ENCODE assay signal across 26 mouse cellular contexts in genomic region chr9:122414648-122415047, GRCm38 (mm10).
A peak's percentile ranks its signal among the peaks of the same experiment; 100 is the strongest.
DNase-seq lines count a peak whose midpoint lies in the region; ATAC-seq and TF ChIP-seq lines count a peak whose summit lies in the region.
"Had no signal": no experiment of that assay in that cellular context is flagged by ENCODE, and none has a peak within 500 bp of the region (broad histone marks: within the 10 kb centered on the region; RNA-seq: fewer than 3 reads in every experiment).

No protein-coding gene starts in this region.

- H3K9me3 ChIP-seq in lung, postnatal 0 days (ENCODE audit: low read length): no peaks in the 10 kb centered on the region
- H3K9me3 ChIP-seq in forebrain, postnatal 0 days (ENCODE audit: low read length): no peaks in the 10 kb centered on the region
- H3K9me3 ChIP-seq: embryonic facial prominence, embryonic 12.5 days; embryonic facial prominence, embryonic 15.5 days; forebrain, embryonic 15.5 days; heart, embryonic 10.5 days; heart, embryonic 13.5 days had no signal

- H3K4me1 ChIP-seq in lung, postnatal 0 days (ENCODE audit: insufficient read depth, low read depth, low read length): no peaks in the 10 kb centered on the region
- H3K4me1 ChIP-seq in forebrain, postnatal 0 days (ENCODE audit: insufficient read depth): no peaks in the 10 kb centered on the region
- H3K4me1 ChIP-seq: embryonic facial prominence, embryonic 12.5 days; embryonic facial prominence, embryonic 15.5 days; heart, embryonic 10.5 days; heart, embryonic 13.5 days had no signal

- no peaks in the 10 kb centered on the region for H3K27me3 ChIP-seq in lung, postnatal 0 days (replicated peaks; ENCODE audit: insufficient read depth, low read length)
- no peaks in the 10 kb centered on the region for H3K27me3 ChIP-seq in forebrain, postnatal 0 days (ENCODE audit: insufficient read depth, low read length)
- H3K27me3 ChIP-seq: embryonic facial prominence, embryonic 12.5 days; embryonic facial prominence, embryonic 15.5 days; forebrain, embryonic 15.5 days had no signal

- ATAC-seq in lung, postnatal 0 days: no peak
- peak; percentile 90 for ATAC-seq in granulocyte monocyte progenitor cell, adult 5-6 weeks (replicated peaks; ENCODE audit: poor library complexity, severe bottlenecking)
- ATAC-seq in neutrophil, adult 5-6 weeks (ENCODE audit: extremely low read depth, insufficient number of reproducible peaks, low FRiP score, poor library complexity, severe bottlenecking): 0 out of 2 replicates have a peak, but pooled peaks have one; percentile 19
- ATAC-seq in forebrain, postnatal 0 days: no peak
- ATAC-seq: activated CD4-positive, CD25-positive, alpha-beta regulatory T cell, adult 4 months; forebrain, embryonic 15.5 days; hindbrain, postnatal 0 days; inflammation-experienced regulatory T-cells, adult 6 months had no signal

- no peak overlapping the region for H3K4me2 ChIP-seq in lung, postnatal 0 days (replicated peaks; ENCODE audit: low read depth, low read length)
- H3K4me2 ChIP-seq in forebrain, postnatal 0 days (ENCODE audit: low read depth): no peak overlapping the region
- H3K4me2 ChIP-seq: embryonic facial prominence, embryonic 12.5 days; embryonic facial prominence, embryonic 15.5 days; forebrain, embryonic 12.5 days; forebrain, embryonic 15.5 days; heart, embryonic 13.5 days; hindbrain, embryonic 14.5 days had no signal

- WGBS in lung, postnatal 0 days: 84% methylated on average over 1 of the region's 1 CpGs
- WGBS in forebrain, postnatal 0 days: 93% methylated on average over 1 of the region's 1 CpGs

- peak; percentile 11 for DNase-seq in lung, postnatal 36 days
- no peak for DNase-seq in lung, postnatal 0 days (ENCODE audit: low spot score)
- DNase-seq in forebrain, postnatal 0 days: no peak
- DNase-seq in heart, adult 11 months: no peak
- DNase-seq: adrenal gland, postnatal 10 days; adrenal gland, postnatal 36 days; cerebellum, adult 11 months; cerebellum, adult 2 months; cerebellum, adult 9-11 months; cerebellum, postnatal 25 days; gastrocnemius, postnatal 10 days; heart, adult 2 months; heart, postnatal 14 days; heart, postnatal 4 days had no signal

- H3K9ac ChIP-seq in lung, postnatal 0 days (replicated peaks; ENCODE audit: low read depth): no peak overlapping the region
- H3K9ac ChIP-seq in forebrain, postnatal 0 days: no peak overlapping the region
- H3K9ac ChIP-seq: embryonic facial prominence, embryonic 12.5 days; embryonic facial prominence, embryonic 15.5 days; forebrain, embryonic 12.5 days; forebrain, embryonic 15.5 days; heart, embryonic 13.5 days; hindbrain, embryonic 14.5 days had no signal

- no peaks in the 10 kb centered on the region for H3K36me3 ChIP-seq in lung, postnatal 0 days (ENCODE audit: insufficient read depth, low read length)
- H3K36me3 ChIP-seq in forebrain, postnatal 0 days (ENCODE audit: insufficient read depth): no peaks in the 10 kb centered on the region
- H3K36me3 ChIP-seq: embryonic facial prominence, embryonic 12.5 days; embryonic facial prominence, embryonic 15.5 days; forebrain, embryonic 12.5 days; forebrain, embryonic 15.5 days; heart, embryonic 10.5 days; heart, embryonic 13.5 days had no signal

- H3K27ac ChIP-seq in lung, postnatal 0 days (ENCODE audit: low read length): no peak overlapping the region
- H3K27ac ChIP-seq in forebrain, postnatal 0 days (ENCODE audit: low read depth, low read length): no peak overlapping the region
- H3K27ac ChIP-seq: embryonic facial prominence, embryonic 12.5 days; embryonic facial prominence, embryonic 15.5 days; forebrain, embryonic 12.5 days; forebrain, embryonic 15.5 days; heart, adult 2 months; heart, embryonic 10.5 days; heart, embryonic 13.5 days; hindbrain, embryonic 14.5 days; hindbrain, postnatal 0 days had no signal

- TF ChIP-seq CTCF in lung, postnatal 0 days (IDR thresholded peaks at IDR 0.05): no peak
- no peak for TF ChIP-seq CTCF in forebrain, postnatal 0 days (IDR thresholded peaks at IDR 0.05; ENCODE audit: low read depth)

- H3K4me3 ChIP-seq in lung, postnatal 0 days (ENCODE audit: low read depth, low read length): no peak overlapping the region
- H3K4me3 ChIP-seq in forebrain, postnatal 0 days (ENCODE audit: low read depth, low read length): no peak overlapping the region
- H3K4me3 ChIP-seq: embryonic facial prominence, embryonic 12.5 days; embryonic facial prominence, embryonic 15.5 days; forebrain, embryonic 12.5 days; forebrain, embryonic 15.5 days; heart, adult 2 months; heart, embryonic 10.5 days; heart, embryonic 13.5 days had no signal

- no peak for TF ChIP-seq EP300 in lung, postnatal 0 days (IDR thresholded peaks at IDR 0.05)

Comparison
In these comparisons a context has a peak if more than half of its experiments do, and no peak if none do; other contexts are left out.
1. ATAC-seq: peak in granulocyte monocyte progenitor cell, adult 5-6 weeks (single experiment) and neutrophil, adult 5-6 weeks (single experiment); none in lung, postnatal 0 days (single experiment) and forebrain, postnatal 0 days (single experiment).